Mouse (Mus musculus) adrenal gland, postnatal 36 days (tissue): Measurements from ENCODE around the gene Zmiz1. TPM values are rescaled to one million over a fixed set of nuclear protein-coding genes. Genes with fewer than 3 reads are reported as not detected.

Experiments used
- DNase-seq, 2 experiments: peaks; one replicate each; pipeline ENCODE4 v3.0.0; 2021; ENCODE audit warnings: mixed read lengths in 1 of 2
- total RNA-seq, 2 experiments: library from RNA; stranded (reverse); gene quantifications; 2 replicates each; pipeline ENCODE4 v1.2.3; 2021

Gene Zmiz1
- total RNA-seq, 2 experiments from 2014 or later: 98.2 to 143 TPM

DNA sequence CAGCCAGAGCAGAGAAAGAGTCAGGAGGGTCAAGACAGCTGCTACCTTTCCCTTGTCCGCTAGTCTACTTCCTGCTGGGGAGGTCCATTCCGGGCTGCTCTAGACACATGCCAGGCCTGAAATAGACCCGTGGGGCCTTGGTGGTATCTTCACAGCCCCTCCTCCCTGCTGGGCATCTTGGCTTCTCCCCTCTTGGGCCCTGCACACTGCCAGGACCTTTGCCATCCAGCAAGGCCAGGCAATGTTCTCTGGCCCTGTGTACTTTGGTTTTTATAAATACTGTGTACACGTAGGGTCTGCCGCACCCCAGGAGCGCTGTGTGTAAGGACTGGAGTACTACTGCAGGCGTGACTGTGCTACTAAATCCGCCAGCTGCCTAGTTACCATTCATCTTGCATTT lies 54.5 kb downstream of the Zmiz1 start:
- no peak for DNase-seq

GRCm38 (mm10) chr14:25514943-25515512 lies 56.0 kb downstream of the Zmiz1 start:
- no peak for DNase-seq

- DNase-seq: peak; percentile 91 to 93
Measured at GRCm38 (mm10) chr14:25515924-25516323, 56.9 kb downstream of the Zmiz1 start.

- peak; percentile 76 to 78 for DNase-seq
Measured at GRCm38 (mm10) chr14:25516640-25517591, 57.9 kb downstream of the Zmiz1 start.

DNA sequence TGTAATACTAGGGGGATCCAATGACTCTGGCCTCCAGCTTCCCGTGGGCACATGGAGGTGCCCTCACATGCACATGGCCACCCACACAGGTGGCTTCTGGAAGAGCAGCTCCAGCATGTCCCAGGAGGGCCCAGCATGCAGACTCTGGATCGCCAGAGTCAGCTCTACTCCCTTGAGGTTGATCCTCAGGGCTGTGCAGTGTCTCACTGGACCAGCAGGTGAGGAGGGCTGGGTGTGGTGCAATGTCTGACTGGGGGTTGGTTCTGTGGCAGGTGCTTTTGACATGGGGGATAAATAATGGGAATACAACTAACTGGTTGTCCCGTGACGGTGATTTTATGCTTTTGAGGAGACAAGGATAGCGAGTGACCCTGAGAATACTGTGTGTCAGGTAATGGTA lies 59.7 kb downstream of the Zmiz1 start:
- no peak for DNase-seq

DNA sequence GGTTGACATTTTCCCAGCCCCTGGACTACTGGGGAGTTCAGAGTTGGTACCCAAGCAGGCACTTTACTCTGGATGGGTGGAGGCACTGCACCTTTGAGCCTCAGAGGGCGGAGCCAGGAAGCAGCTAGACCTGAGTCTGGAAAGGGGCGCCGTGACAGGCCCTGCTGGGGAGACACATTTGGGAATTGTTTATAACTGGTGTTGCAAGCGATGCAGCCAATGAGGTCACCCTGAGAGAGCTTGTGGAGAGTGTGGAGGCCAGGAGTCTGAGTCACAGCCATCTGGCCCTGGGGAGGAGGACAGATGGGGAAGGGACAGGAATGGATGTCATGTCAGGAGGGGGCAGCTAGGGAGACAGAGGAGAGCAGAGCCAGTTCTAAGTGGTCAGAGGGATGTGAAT lies 60.7 kb downstream of the Zmiz1 start:
- DNase-seq: peak; percentile 86 to 89

- DNase-seq: peak in 1 of 2 experiments; percentile 46
Measured at GRCm38 (mm10) chr14:25520589-25520988, 61.6 kb downstream of the Zmiz1 start.

DNA sequence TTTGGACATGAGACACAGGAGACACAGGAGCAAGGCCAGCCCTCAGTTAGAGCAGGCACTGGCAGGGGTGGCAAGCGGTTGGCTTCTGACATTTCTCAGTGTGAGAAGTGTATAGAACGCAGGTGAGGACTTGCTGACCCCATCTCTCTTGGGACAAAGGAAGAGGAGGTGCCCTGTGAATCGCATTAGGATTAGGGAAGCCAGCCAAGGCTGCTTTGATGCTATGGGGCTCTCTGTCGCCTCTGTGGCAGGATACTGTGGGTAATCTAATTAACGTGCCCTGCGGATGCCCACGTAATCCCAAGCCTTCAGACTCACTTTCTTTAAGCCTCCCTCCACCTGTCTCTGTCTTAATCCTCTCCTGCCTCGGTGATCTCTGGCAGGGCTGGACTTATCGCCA lies 62.0 kb downstream of the Zmiz1 start:
- no peak for DNase-seq

DNA sequence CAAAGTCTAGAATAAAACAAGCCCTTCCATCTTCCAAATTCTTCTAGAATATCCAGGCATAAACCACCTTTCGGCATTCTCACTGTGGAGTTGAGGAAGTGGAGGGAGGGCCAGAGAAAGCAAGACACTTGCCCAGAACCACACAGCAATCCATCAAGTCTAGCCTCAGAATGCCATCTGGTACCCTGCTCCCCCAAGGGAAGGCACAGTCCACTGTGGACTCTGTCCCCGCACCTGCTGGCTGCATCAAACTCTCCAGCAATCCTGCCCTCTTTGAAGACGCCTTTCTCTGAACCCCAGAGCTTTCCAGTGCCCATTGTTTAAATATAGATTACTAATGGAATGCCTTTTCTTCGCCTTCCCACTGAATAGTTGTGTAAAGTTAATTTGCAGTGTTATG lies 62.5 kb downstream of the Zmiz1 start:
- DNase-seq: no peak

- no peak for DNase-seq
Measured at GRCm38 (mm10) chr14:25522415-25522814, 63.4 kb downstream of the Zmiz1 start.

GRCm38 (mm10) chr14:25523230-25524110 lies 64.5 kb downstream of the Zmiz1 start:
- DNase-seq: peak; percentile 65 to 78

- no peak for DNase-seq
Measured at GRCm38 (mm10) chr14:25524111-25524495, 65.1 kb downstream of the Zmiz1 start.

- peak in 1 of 2 experiments; percentile 36 for DNase-seq
Measured at GRCm38 (mm10) chr14:25524884-25525283, 65.9 kb downstream of the Zmiz1 start.

DNA sequence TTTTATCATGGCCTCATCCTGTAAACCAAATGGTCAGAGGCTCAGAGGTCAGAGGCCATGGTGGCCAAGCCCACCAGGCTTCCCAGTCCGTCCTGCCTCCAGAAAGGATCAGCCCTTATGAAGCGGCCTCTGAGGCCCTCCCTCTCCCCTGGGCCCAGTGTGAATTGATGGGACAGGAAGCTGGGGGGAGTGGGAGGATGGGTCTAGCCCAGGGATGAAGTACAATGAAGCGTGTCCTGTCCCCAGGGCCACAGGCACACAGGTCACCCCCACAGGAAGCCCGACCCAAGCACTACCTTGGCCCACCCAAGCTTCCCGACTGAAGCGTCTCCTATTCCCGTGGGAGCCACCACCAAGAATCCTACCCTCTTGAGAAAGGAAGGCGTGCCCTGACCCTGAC lies 66.7 kb downstream of the Zmiz1 start:
- DNase-seq: peak; percentile 60 to 71

GRCm38 (mm10) chr14:25526872-25527271 lies 67.9 kb downstream of the Zmiz1 start:
- peak; percentile 68 to 80 for DNase-seq

GRCm38 (mm10) chr14:25527321-25527720 lies 68.3 kb downstream of the Zmiz1 start:
- DNase-seq: peak; percentile 78 to 81

DNA sequence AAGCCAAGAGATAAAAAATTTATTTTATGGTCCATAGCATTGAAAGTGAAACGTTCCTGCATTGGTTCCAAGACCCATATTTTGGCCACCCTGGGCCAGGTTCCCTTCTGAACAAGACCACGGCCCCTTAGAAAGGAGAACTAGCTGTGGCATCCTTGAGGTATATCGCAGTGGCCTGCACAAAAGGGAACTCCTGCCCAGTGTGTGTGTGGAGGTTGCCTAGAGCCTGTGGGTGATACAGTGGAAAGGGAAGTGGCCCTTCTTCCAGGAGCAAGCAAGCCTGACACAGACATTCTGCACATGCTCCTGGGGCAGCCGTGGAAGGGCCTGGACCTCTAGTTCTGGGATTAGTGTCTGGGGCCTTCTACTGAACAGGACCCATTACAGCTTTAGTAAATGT lies 71.4 kb downstream of the Zmiz1 start:
- no peak for DNase-seq

- no peak for DNase-seq
Measured at GRCm38 (mm10) chr14:25530815-25531214, 71.8 kb downstream of the Zmiz1 start.

DNA sequence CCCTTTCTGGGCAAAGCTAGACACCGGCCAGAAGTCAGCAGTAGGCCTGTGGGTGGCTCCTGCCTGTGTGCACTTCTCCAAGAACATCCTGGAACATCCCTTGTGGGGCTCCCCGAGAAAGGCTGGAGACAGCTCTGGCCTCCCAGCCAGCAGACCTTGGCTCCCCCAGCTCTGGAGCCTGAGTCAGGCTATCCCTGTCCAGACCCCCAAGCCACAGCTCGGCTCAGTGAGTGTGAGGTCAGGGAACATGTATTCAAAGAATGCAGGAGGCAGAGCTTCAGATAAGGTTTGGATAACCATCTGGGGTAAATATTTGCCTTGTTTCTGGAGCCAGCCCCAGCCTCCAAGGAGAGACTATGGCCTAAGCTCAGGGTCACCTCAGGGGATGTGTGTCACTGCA lies 74.0 kb downstream of the Zmiz1 start:
- peak; percentile 61 to 64 for DNase-seq

GRCm38 (mm10) chr14:25533631-25534395 lies 74.8 kb downstream of the Zmiz1 start:
- DNase-seq: peak; percentile 43 to 59

DNA sequence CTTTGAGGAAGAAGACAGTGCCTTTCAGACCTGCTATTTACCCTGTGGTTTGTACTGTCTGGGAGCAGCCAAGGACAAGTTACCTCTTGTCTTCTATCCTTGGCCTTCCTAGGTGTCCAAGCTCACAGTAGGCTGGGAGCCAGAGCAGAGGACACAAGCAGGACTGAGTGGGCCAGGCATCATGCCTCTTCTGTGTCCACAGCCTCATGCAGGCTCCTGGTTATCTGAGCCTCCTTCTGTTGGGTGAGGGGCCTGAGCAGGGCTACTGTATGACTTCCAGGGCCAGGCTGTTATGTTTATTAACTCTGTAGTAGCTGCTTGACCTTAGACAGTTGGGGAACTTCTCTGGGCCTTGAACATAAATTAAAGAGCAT lies 75.4 kb downstream of the Zmiz1 start:
- peak in 1 of 2 experiments; percentile 51 for DNase-seq
